Mouse (Mus musculus) CH12.LX (cell line): Measurements from ENCODE around the gene Cptp.

ENCODE experiments used
- BHLHE40 ChIP-seq: IDR thresholded peaks from 2 replicates; pipeline ENCODE4 v1.6.1; 2011; ENCODE audit warnings: mild to moderate bottlenecking, low read depth, low read length, improper control_type of control experiment
- CTCF ChIP-seq, 2 experiments: IDR thresholded peaks in 1 of 2; conservative IDR thresholded peaks in 1 of 2; 2 replicates each; pipeline ENCODE4 v1.5.1; 2011 to 2012; ENCODE audit warnings: low read depth in 2 of 2, low read length in 2 of 2, improper control_type of control experiment in 1 of 2, inconsistent platforms in 1 of 2, mild to moderate bottlenecking in 1 of 2, moderate library complexity in 1 of 2
- ELF1 ChIP-seq: IDR thresholded peaks from 2 replicates; pipeline ENCODE4 v1.6.1; 2014; ENCODE audit warnings: low read depth, mild to moderate bottlenecking, inconsistent platforms, low read length, improper control_type of control experiment
- EP300 ChIP-seq: IDR thresholded peaks from 2 replicates; pipeline ENCODE4 v1.6.1; 2011; ENCODE audit warnings: low read length, improper control_type of control experiment
- JUND ChIP-seq: conservative IDR thresholded peaks from 2 replicates; pipeline ENCODE4 v1.6.1; 2011; ENCODE audit warnings: low read depth, low read length, improper control_type of control experiment
- POLR2A ChIP-seq: IDR thresholded peaks from 2 replicates; pipeline ENCODE4 v1.6.1; 2011; ENCODE audit warnings: low read depth, mild to moderate bottlenecking, improper control_type of control experiment, low read length
- POLR2AphosphoS2 ChIP-seq: IDR thresholded peaks from 2 replicates; pipeline ENCODE4 v1.6.1; 2011; ENCODE audit warnings: low read depth, low read length, improper control_type of control experiment
- SIN3A ChIP-seq: IDR thresholded peaks from 2 replicates; pipeline ENCODE4 v1.6.1; 2012; ENCODE audit warnings: low read length, improper control_type of control experiment, inconsistent platforms
- USF1 ChIP-seq: IDR thresholded peaks from 2 replicates; pipeline ENCODE4 v1.6.1; 2014; ENCODE audit warnings: low read depth, mild to moderate bottlenecking, inconsistent platforms, low read length, improper control_type of control experiment

DNA sequence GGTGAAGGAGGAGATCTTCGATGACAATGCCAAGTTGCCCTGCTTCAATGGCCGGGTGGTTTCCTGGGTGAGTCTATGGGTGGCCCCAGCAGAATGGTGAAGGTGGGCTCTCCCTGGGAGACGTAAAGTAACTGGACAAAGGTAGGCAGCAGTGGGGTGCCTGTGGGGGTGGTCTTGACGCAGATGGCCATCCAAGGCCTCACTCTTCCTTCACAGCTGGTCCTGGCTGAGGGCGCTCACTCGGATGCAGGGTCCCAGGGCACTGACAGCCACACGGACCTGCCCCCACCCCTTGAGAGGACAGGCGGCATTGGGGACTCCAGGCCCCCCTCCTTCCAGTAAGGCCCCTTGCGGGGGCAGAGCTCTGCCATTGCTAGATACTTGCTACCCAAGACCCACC, 15.8 kb downstream of the Cptp start:
- TF ChIP-seq USF1 (no peak), POLR2A (no peak), POLR2AphosphoS2 (no peak), BHLHE40 (no peak), CTCF (conservative IDR thresholded peaks at IDR 0.05 in 1 of 2, IDR thresholded peaks at IDR 0.05 in 1 of 2; ENCODE audit: low read depth in 2 of 2, low read length in 2 of 2) (no peak), ELF1 (no peak), SIN3A (no peak), EP300 (no peak), JUND (no peak)
